Mouse (Mus musculus): Measurements from ENCODE around the gene Pex1.
"Not testable (repeated sequence)": the region's sequence is repeated elsewhere in the genome, so short reads cannot be mapped to it uniquely, and the experiment has no call there.

The Pex1 gene

GRCm38 (mm10) chr5:3595693-3596398 lies at the start of gene Pex1:
Gene Pex1, plus strand, starts transcription at chr5:3596066.
- peak; percentile 96 to 98 for DNase-seq (ENCODE audit: inconsistent age in 2 of 2, low spot score in 1 of 2)

- no peak for DNase-seq (ENCODE audit: inconsistent age in 2 of 2, low spot score in 1 of 2)
Measured at GRCm38 (mm10) chr5:3546226-3546625, 49.6 kb upstream of the Pex1 start.

- DNase-seq (ENCODE audit: inconsistent age in 2 of 2, low spot score in 1 of 2), result no peak
Measured at GRCm38 (mm10) chr5:3551481-3551880, 44.4 kb upstream of the Pex1 start.

- DNase-seq (ENCODE audit: inconsistent age in 2 of 2, low spot score in 1 of 2), result no peak
Measured at GRCm38 (mm10) chr5:3554198-3554597, 41.7 kb upstream of the Pex1 start.

GRCm38 (mm10) chr5:3571266-3571665 lies 24.6 kb upstream of the Pex1 start, which contains the start of gene 1700109H08Rik:
Gene 1700109H08Rik, plus strand, starts transcription at chr5:3571566.
- no peak for DNase-seq (ENCODE audit: inconsistent age in 2 of 2, low spot score in 1 of 2)

GRCm38 (mm10) chr5:3574825-3575224 lies 21.0 kb upstream of the Pex1 start:
- DNase-seq (ENCODE audit: inconsistent age in 2 of 2, low spot score in 1 of 2), result no peak

- DNase-seq (ENCODE audit: inconsistent age in 2 of 2, low spot score in 1 of 2), result no peak
Measured at GRCm38 (mm10) chr5:3577939-3578338, 17.9 kb upstream of the Pex1 start.

- no peak for DNase-seq (ENCODE audit: inconsistent age in 2 of 2, low spot score in 1 of 2)
Measured at GRCm38 (mm10) chr5:3579066-3579465, 16.8 kb upstream of the Pex1 start.

- DNase-seq (ENCODE audit: inconsistent age in 2 of 2, low spot score in 1 of 2), result peak; percentile 88 to 94
Measured at GRCm38 (mm10) chr5:3596399-3596766, 517 bp downstream of the Pex1 start, which contains the start of gene Rbm48. Gene Rbm48, minus strand, starts transcription at chr5:3596585.

GRCm38 (mm10) chr5:3597171-3597570 lies 1.3 kb downstream of the Pex1 start:
- no peak for DNase-seq (ENCODE audit: inconsistent age in 2 of 2, low spot score in 1 of 2)

GRCm38 (mm10) chr5:3598766-3599165 lies 2.9 kb downstream of the Pex1 start:
- no peak for DNase-seq (ENCODE audit: inconsistent age in 2 of 2, low spot score in 1 of 2)

- peak in 1 of 2 experiments; percentile 69 for DNase-seq (ENCODE audit: inconsistent age in 2 of 2, low spot score in 1 of 2)
Measured at GRCm38 (mm10) chr5:3600298-3600697, 4.4 kb downstream of the Pex1 start.

GRCm38 (mm10) chr5:3600790-3601189 lies 4.9 kb downstream of the Pex1 start:
- DNase-seq (ENCODE audit: inconsistent age in 2 of 2, low spot score in 1 of 2), result no peak

- peak in 1 of 2 experiments; percentile 70 for DNase-seq (ENCODE audit: inconsistent age in 2 of 2, low spot score in 1 of 2)
Measured at GRCm38 (mm10) chr5:3607114-3607513, 11.2 kb downstream of the Pex1 start.

- DNase-seq (ENCODE audit: inconsistent age in 2 of 2, low spot score in 1 of 2), result peak; percentile 30 to 72
Measured at GRCm38 (mm10) chr5:3609241-3609640, 13.4 kb downstream of the Pex1 start.

- DNase-seq (ENCODE audit: inconsistent age in 2 of 2, low spot score in 1 of 2), result not testable (repeated sequence)
Measured at GRCm38 (mm10) chr5:3611835-3612234, 16.0 kb downstream of the Pex1 start.

GRCm38 (mm10) chr5:3620486-3620885 lies 24.6 kb downstream of the Pex1 start:
- no peak for DNase-seq (ENCODE audit: inconsistent age in 2 of 2, low spot score in 1 of 2)

- no peak for DNase-seq (ENCODE audit: inconsistent age in 2 of 2, low spot score in 1 of 2)
Measured at GRCm38 (mm10) chr5:3630055-3630454, 34.2 kb downstream of the Pex1 start.

GRCm38 (mm10) chr5:3631512-3632271 lies 35.8 kb downstream of the Pex1 start:
- no peak for DNase-seq (ENCODE audit: inconsistent age in 2 of 2, low spot score in 1 of 2)

- DNase-seq (ENCODE audit: inconsistent age in 2 of 2, low spot score in 1 of 2), result no peak
Measured at GRCm38 (mm10) chr5:3632285-3632684, 36.4 kb downstream of the Pex1 start.

GRCm38 (mm10) chr5:3633315-3633714 lies 37.4 kb downstream of the Pex1 start:
- no peak for DNase-seq (ENCODE audit: inconsistent age in 2 of 2, low spot score in 1 of 2)

GRCm38 (mm10) chr5:3633951-3634350 lies 38.1 kb downstream of the Pex1 start:
- no peak for DNase-seq (ENCODE audit: inconsistent age in 2 of 2, low spot score in 1 of 2)

All from adrenal gland, adult (tissue).